Mouse (Mus musculus) liver, adult 2 months (tissue): ENCODE results near the gene Def6.

Source experiments
- CTCF ChIP-seq: fragments of 200-500 bp; IDR thresholded peaks from 2 replicates; pipeline ENCODE4 v1.5.1; 2011; ENCODE audit warnings: low read depth, low read length, control low read depth
- POLR2A ChIP-seq: fragments of 200-500 bp; IDR thresholded peaks from 2 replicates; pipeline ENCODE4 v1.6.1; 2011; ENCODE audit warnings: low read length, control low read depth; ENCODE audit not compliant: insufficient read depth; ENCODE audit errors: extremely low read depth

DNA sequence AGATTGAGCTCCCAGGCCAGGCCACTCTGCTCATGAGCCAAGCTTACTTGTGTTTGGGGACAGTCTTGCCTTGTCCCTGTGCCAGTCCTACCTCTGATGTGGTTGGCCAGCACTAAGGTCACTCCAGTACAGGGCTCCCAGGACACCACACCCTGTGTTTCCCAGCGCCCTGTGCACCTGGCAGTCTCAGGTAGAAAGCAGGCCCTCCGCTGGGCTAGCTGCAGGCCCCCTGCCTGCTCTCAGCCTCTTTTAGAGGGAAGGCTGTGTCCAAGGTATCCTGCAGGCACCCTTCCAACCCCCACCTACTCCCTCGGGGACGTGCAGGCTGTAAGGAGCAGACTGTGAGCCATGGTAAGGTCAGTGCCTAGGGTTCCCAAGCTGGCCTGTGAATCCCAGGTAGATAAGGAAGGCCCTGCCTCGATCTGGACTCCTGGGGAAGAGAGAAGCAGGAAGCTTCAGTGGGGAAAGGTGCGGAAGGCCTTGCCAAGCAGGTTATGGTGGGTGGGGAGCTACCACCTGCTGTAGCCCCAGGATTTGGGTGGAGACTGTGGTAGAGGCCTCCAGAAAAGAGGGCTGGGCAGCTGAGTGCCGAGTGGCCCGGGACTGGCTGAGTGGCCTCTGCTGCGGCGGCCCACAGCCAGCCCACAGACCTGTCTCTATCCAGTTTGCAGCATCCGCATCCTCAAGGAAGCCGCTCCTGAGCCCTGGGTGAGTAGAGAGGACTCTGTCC lies 64.1 kb downstream of the Def6 start:
- no peak for TF ChIP-seq POLR2A
- TF ChIP-seq CTCF: no peak
